Mouse (Mus musculus) embryonic fibroblast, embryonic 13.5 days (primary cell): ENCODE data around the gene Caprin1.

Source experiments
- CTCF ChIP-seq: IDR thresholded peaks from 2 replicates; pipeline ENCODE4 v1.5.1; 2011; ENCODE audit warnings: mild to moderate bottlenecking, control low read depth, low read length, moderate library complexity, borderline replicate concordance; ENCODE audit not compliant: insufficient read depth
- POLR2A ChIP-seq: IDR thresholded peaks from 2 replicates; pipeline ENCODE4 v1.6.1; 2011; ENCODE audit warnings: low read depth, mild to moderate bottlenecking, control low read depth, low read length, moderate library complexity

GRCm38 (mm10) chr2:103731423-103731822, 66.0 kb downstream of the Caprin1 start:
- TF ChIP-seq POLR2A = no peak
- no peak for TF ChIP-seq CTCF
